Mouse (Mus musculus) liver (tissue): ENCODE results near the gene Nip7.
"Not testable (repeated sequence)": the region's sequence is repeated elsewhere in the genome, so short reads cannot be mapped to it uniquely, and the experiment has no call there.

Experiments
- DNase-seq: peaks from one replicate; pipeline ENCODE4 v3.0.0-alpha.2; 2020; ENCODE audit warnings: mixed read lengths

Nip7 gene

DNA sequence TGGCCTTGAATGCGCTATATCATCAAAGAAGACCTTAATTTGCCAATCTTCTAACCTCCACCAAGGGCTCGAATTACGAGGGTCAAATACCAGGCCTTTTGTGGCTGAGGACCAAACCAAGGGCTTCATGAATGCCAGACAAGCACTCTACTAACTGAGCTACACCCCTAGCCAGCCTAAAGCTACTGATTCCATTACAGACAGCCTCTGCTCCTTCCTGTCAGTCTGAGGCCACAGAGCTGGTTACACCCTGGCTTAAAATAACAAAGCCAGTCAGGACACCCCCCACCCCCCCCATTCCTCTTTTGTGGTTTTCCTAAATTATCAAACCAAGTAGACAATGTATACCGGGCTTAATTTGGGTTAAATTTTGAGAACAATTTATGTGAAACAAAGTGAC is 17.0 kb downstream of the Nip7 start:
- no peak for DNase-seq

DNA sequence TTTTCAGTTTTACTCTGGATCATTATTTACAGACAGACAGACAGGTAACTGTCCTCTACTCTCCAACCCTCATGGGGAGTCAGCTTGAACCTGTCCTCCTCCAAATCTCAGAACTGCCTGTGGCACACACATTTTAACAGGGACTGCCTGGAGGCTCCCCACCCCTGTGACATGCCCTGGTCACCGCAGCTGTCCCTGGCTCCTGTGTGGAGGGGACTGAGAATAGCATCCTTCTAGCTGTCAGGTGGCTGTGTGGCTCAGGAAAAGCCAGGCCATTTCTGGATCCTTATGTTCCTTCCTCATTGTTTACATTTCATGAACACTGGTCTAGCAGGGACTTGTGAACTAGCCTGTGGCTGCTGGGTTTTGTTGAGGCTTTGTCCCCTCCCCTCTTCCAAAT is 17.5 kb downstream of the Nip7 start:
- DNase-seq = no peak

DNA sequence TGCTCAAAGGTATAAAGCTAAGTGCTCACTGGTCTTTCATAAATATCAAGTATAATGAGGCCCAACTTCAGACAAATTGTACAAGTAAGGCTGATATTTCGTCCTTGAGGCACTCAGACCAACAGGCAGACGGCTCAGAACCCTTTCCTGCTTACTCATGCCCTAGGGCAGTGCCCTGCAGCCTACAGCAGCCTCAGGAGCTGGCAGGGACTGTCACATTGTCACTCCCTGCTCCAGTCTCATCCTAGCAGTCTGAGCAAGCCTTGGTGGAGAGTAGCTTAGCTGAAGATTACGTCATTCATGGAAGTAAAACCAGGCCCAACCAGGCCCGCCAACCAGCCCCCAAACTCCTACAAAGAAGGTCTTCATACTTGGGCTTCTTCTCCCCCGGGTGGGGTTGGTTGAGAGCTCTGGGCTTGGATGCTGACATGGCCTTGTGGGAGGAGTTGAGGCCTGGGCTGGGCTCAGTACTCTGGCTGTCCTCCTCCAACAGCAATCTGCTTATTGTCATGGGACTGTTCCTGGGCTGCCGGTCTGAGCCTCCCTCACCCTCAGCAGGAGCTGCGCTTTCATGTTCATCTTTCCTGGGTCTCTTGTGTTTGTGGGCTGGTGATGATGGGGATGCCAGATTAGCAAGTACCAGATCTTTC is 19.7 kb downstream of the Nip7 start:
- DNase-seq = no peak

DNA sequence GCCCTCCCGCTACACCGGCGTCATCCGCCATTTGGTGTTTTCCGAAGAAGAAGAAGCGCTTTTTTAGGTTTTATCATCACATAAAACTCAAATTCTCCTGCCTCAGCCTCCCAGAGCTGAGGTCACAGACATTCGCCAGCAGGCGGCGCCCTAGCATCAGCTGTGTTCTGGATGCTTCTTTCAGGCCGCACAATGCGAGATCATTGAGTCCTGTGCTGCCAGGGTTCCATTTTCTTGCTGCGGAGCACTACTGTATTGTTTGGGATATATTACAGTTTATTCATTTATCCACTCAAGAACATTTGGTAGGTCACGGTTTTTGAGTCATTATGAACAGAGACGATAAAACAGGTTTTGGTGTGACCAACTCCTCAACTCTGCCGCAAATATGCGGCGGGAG is 28.7 kb downstream of the Nip7 start:
- DNase-seq = peak; percentile 41

DNA sequence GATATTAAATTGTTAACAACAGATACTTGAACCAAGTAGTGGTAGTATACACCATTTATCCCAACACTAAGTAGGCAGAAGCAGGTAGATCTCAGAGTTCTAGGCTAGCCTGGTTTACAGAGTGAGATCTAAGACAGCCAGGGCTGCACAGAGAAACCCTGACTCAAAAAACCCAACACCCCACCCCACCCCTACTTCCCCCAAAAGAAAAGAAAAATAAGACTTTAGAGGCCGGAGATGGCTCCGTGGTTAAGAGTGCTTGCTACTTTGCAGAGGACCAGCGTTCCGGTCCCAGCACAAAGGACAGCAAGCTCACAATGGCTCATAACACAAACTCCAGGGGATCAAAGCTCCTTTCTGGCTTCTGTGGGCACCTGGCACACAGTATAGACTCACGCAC is 29.3 kb downstream of the Nip7 start:
- no peak for DNase-seq

DNA sequence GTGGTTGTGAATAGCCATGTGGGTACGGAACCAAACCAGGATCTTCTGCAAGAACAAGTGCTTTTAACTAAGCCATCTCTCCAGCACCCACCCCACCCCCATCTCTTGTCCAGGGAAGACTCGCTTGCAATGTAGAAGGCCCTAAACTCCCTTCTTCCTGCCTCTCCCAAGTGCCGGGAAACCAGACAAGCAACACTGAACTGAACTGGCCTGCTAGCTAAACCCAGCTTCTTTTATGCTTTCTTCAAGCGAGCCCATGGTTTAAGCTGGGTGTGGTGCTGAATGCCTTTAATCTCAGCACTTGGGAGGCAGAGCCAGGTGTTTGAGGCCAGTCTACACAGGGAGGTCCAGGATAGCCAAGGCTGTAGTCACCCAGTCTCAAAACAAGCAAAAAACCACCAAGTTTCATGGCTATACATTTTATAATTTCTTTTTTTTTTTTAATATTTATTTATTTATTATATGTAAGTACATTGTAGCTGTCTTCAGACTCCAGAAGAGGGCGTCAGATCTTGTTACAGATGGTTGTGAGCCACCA is 31.9 kb downstream of the Nip7 start:
- no peak for DNase-seq

DNA sequence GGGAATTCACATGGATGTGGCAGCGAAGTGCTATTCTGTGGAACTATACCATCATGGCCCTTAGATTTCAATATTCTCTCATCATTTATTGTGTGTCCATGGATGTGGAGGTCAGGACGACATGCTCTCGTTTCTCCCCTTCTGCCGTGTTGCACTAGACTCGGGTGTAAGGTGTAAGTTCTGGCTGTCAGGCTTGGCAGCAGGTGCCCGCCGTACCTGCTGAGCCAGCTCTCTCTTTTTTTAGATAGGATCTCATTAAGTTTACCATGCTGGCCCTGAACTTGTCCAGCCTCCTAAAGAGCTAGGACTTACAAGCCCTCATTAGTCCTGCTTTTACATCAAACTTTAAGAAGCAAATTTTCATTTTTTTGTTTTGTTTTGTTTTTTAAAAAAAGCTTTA is 33.9 kb downstream of the Nip7 start:
- no peak for DNase-seq

GRCm38 (mm10) chr8:107095717-107096365 is 39.2 kb downstream of the Nip7 start:
- DNase-seq = no peak

- peak; percentile 92 for DNase-seq
Observed at GRCm38 (mm10) chr8:107096366-107097036, 39.8 kb downstream of the Nip7 start, which contains the start of gene Terf2. Gene Terf2, minus strand, starts transcription at chr8:107096547.

- no peak for DNase-seq
Observed at GRCm38 (mm10) chr8:107100635-107101034, 44.0 kb downstream of the Nip7 start.

DNA sequence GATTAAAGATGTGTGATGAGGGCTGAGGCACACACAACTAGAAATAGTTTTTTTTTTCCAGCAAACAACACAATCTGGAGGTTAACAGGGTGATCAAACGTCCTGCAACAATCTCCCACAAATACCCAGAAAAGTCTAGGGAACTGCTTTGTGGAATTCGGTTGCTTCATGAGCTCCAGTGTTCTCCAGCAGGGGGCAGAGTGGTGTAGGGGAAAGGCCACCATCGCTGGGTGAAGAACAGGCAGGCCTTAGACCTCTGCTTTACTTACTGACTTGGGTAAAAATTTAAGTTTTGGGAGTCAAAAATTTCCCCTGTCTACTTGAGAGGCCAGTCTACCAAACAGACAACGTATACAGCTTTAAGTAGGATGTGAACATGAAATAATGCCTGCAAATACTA is 47.9 kb downstream of the Nip7 start:
- DNase-seq = peak; percentile 79

GRCm38 (mm10) chr8:107108089-107108488 is 51.4 kb downstream of the Nip7 start:
- not testable (repeated sequence) for DNase-seq

GRCm38 (mm10) chr8:107108978-107109720 is 52.5 kb downstream of the Nip7 start:
- DNase-seq = no peak

- no peak for DNase-seq
Observed at GRCm38 (mm10) chr8:107109816-107110435, 53.2 kb downstream of the Nip7 start.
